Mouse (Mus musculus): Measurements from ENCODE around the gene B3gnt9. TPM values are rescaled to one million over a fixed set of nuclear protein-coding genes. Genes with fewer than 3 reads are reported as not detected.
"Not testable (repeated sequence)": the region's sequence is repeated elsewhere in the genome, so short reads cannot be mapped to it uniquely, and the experiment has no call there.

Gene B3gnt9
- polyA plus RNA-seq, 1 experiment from 2014 or later, result 3.3 TPM

DNA sequence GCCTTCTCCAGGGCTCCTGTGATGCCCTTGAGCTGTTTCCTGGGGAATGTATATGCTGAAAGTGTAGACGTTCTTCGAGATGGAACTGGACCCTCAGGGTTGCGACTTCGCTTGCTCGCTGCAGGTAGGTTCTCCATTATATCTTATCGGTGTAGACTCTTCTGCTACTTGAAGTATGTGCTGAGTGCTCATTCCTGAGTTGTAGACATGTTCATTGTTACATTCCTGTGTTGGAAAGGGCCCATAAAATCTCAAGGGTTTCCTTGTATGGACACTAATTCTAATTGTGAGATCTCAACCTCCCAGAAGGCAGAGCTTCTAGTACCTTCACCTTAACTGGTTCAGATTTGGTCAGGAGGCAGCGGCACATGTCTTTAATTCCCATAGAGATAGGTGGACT lies 13.9 kb downstream of the B3gnt9 start:
- WGBS, result 96% methylated on average over 7 of the region's 7 CpGs
- Histone ChIP-seq H3K9me3 (no peaks in the 10 kb centered on the region), H3K4me1 (replicated peaks) (no peaks in the 10 kb centered on the region), H3K27me3 (ENCODE audit: insufficient read depth, poor library complexity, severe bottlenecking) (no peaks in the 10 kb centered on the region), H3K27ac (no peak overlapping the region), H3K36me3 (peaks cover 70% of the 10 kb centered on the region), H3K4me3 (no peak overlapping the region)
- DNase-seq (ENCODE audit: low spot score), result no peak

DNA sequence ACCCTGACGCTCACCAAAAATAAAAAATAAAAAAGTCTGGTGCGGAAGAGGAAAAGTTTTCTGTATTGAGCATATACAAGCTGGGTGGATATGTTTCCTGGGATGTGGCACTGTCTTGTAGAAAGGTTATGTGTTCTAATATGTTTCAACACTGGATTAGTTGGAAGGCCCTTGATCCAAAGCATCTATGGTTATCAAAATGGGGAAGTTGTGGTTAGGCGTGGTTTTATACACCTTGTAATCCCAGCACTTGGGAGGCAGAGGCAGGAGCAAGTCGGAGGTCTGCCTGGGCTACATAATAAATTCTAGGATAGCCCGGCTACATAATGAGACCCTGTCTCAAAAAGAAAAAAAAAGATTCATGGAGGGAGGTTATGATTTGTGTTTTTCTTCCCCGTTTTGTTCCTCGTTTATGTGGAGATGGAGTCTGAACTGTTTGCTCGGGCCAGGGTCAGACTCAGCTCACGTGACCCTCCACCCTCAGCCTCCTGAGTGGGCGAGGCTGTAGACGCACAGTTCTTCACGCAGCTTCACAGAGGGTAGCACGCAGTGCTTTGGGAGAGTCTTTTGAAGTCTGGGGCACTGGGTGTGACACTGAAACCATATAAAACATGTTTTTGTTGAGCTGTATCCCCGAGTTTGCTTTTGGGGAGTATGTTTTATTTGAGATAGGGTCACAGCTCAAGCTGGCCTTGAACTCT lies 17.4 kb downstream of the B3gnt9 start:
- Histone ChIP-seq H3K27me3 (ENCODE audit: insufficient read depth, poor library complexity, severe bottlenecking) (no peaks in the 10 kb centered on the region), H3K4me1 (replicated peaks) (no peaks in the 10 kb centered on the region), H3K4me3 (no peak overlapping the region), H3K27ac (no peak overlapping the region), H3K36me3 (peaks cover 71% of the 10 kb centered on the region), H3K9me3 (no peaks in the 10 kb centered on the region)
- WGBS, result 93% methylated on average over 14 of the region's 14 CpGs
- no peak for DNase-seq (ENCODE audit: low spot score)

- Histone ChIP-seq H3K4me3 (no peak overlapping the region), H3K36me3 (peaks cover 54% of the 10 kb centered on the region), H3K27me3 (ENCODE audit: insufficient read depth, poor library complexity, severe bottlenecking) (no peaks in the 10 kb centered on the region), H3K27ac (no peak overlapping the region), H3K4me1 (replicated peaks) (no peaks in the 10 kb centered on the region), H3K9me3 (no peaks in the 10 kb centered on the region)
- 80% methylated on average over 1 of the region's 1 CpGs for WGBS
- DNase-seq (ENCODE audit: low spot score), result no peak
These were observed 19.7 kb downstream of the B3gnt9 start for GRCm38 (mm10) chr8:105235206-105235605.

GRCm38 (mm10) chr8:105233126-105233935 lies 21.6 kb downstream of the B3gnt9 start:
- H3K4me3 ChIP-seq, result no peak overlapping the region
- no peak for DNase-seq (ENCODE audit: low spot score)
- no peaks in the 10 kb centered on the region for H3K27me3 ChIP-seq (ENCODE audit: insufficient read depth, poor library complexity, severe bottlenecking)
- no peak overlapping the region for H3K27ac ChIP-seq
- WGBS, result 78% methylated on average over 1 of the region's 1 CpGs
- H3K9me3 ChIP-seq, result no peaks in the 10 kb centered on the region
- peaks cover 36% of the 10 kb centered on the region for H3K36me3 ChIP-seq
- H3K4me1 ChIP-seq (replicated peaks), result no peaks in the 10 kb centered on the region

DNA sequence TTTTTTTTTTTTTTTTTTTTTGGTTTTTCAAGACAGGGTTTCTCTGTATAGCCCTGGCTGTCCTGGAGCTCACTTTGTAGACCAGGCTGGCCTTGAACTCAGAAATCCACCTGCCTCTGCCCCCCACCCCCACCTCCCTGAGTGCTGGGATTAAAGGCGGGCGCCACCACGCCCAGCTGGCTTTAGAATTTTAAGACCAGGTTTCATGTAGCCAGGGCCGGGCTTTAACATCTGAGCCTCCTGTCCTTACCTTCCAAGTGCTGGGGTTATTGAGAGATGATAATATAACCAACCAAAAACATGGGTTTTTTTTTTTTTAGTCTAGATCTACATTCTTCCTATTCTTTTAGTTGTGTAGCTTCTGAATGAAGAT lies 22.6 kb downstream of the B3gnt9 start:
- H3K4me3 ChIP-seq; H3K27ac ChIP-seq; H3K9me3 ChIP-seq; H3K27me3 ChIP-seq (ENCODE audit: insufficient read depth, poor library complexity, severe bottlenecking); DNase-seq (ENCODE audit: low spot score); H3K4me1 ChIP-seq (replicated peaks): not testable (repeated sequence)
- H3K36me3 ChIP-seq, result peaks cover 33% of the 10 kb centered on the region
- 93% methylated on average over 4 of the region's 4 CpGs for WGBS

GRCm38 (mm10) chr8:105231503-105232320 lies 23.2 kb downstream of the B3gnt9 start:
- 88% methylated on average over 12 of the region's 12 CpGs for WGBS
- Histone ChIP-seq H3K36me3 (peaks cover 31% of the 10 kb centered on the region), H3K4me3 (no peak overlapping the region), H3K27ac (no peak overlapping the region), H3K9me3 (no peaks in the 10 kb centered on the region), H3K4me1 (replicated peaks) (no peaks in the 10 kb centered on the region), H3K27me3 (ENCODE audit: insufficient read depth, poor library complexity, severe bottlenecking) (no peaks in the 10 kb centered on the region)
- no peak for DNase-seq (ENCODE audit: low spot score)

DNA sequence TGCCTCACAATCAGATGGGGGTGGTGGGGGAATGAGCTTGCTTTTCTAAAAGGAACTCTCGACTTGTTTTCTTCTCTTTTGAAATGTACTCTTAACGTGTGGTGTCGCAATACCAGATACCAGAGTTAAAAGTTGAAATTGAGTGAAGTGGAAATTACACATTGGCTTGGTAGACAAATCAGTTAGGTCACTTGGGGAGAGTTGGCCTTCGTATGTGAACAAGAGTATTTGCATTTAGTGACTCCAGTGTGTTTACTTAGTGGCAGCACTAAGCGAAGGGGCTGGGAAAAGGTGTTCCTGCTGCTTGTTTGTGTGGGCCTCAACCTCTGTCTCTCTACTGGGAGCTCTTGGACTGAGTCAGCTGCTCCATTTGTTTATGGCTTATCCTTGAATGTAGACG lies 29.0 kb downstream of the B3gnt9 start:
- DNase-seq (ENCODE audit: low spot score), result no peak
- Histone ChIP-seq H3K27ac (peak overlapping the region; percentile 91; the same call in 1 of the 2 replicates), H3K36me3 (no peaks in the 10 kb centered on the region; the same call in 1 of the 2 replicates), H3K4me1 (replicated peaks) (peaks cover 21% of the 10 kb centered on the region), H3K4me3 (peak overlapping the region; percentile 97), H3K27me3 (ENCODE audit: insufficient read depth, poor library complexity, severe bottlenecking) (no peaks in the 10 kb centered on the region), H3K9me3 (no peaks in the 10 kb centered on the region)
- 33% methylated on average over 6 of the region's 6 CpGs for WGBS

DNA sequence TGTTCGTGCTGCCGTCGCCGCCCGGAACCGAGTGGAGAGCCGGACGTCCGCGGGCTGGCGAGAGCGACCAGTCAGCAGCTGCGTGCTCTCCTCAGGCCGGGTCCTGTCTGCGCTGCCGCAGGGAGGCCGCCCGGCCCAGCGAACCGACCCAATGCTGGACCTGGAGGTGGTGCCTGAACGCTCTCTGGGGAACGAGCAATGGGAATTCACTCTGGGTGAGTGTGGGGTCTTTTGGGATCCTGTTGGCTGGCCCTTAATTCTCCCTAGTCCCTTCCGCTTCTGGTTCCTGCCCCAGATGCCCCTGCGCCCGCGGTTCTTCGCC lies 29.7 kb downstream of the B3gnt9 start:
- DNase-seq (ENCODE audit: low spot score), result no peak
- Histone ChIP-seq H3K4me3 (peak overlapping the region; percentile 97), H3K36me3 (no peaks in the 10 kb centered on the region), H3K27ac (peak overlapping the region; percentile 91), H3K9me3 (no peaks in the 10 kb centered on the region), H3K27me3 (ENCODE audit: insufficient read depth, poor library complexity, severe bottlenecking) (no peaks in the 10 kb centered on the region), H3K4me1 (replicated peaks) (peaks cover 21% of the 10 kb centered on the region)
- WGBS, result 0% methylated on average over 27 of the region's 27 CpGs

GRCm38 (mm10) chr8:105224413-105225271 lies 30.3 kb downstream of the B3gnt9 start, which contains the start of gene D230025D16Rik:
D230025D16Rik (plus strand) TSS chr8:105225145.
- DNase-seq (ENCODE audit: low spot score), result peak; percentile 98
- peak within 1 kb of the TSS; percentile 97 for H3K4me3 ChIP-seq
- no peaks in the 10 kb centered on the region for H3K36me3 ChIP-seq
- H3K9me3 ChIP-seq, result no peaks in the 10 kb centered on the region
- peak within 1 kb of the TSS; percentile 91 for H3K27ac ChIP-seq
- no peaks in the 10 kb centered on the region for H3K27me3 ChIP-seq (ENCODE audit: insufficient read depth, poor library complexity, severe bottlenecking)
- H3K4me1 ChIP-seq (replicated peaks), result peaks cover 21% of the 10 kb centered on the region
- 4% methylated on average over 34 of the region's 34 CpGs for WGBS

DNA sequence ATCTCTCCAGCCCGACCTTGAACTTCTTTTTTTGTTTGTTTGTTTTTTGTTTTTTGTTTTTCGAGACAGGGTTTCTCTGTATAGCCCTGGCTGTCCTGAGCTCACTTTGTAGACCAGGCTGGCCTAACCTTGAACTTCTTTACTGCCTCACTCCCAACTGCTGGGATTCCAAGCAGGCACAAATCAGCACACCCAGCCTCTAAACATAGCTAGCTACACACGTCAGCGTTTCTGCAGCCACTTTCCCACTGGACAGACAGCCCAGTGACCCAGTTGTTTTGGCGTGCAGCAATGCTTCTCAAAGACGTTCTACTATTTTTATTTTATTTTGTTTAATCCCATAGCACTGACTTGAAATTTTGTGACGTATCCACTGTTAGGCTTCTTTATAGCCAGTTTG lies 31.1 kb downstream of the B3gnt9 start:
- 0 out of 2 replicates have a peak overlapping the region, but pooled peaks have one; percentile 97 for H3K4me3 ChIP-seq
- WGBS, result 84% methylated on average over 7 of the region's 7 CpGs
- H3K27ac ChIP-seq, result no peak overlapping the region

GRCm38 (mm10) chr8:105217926-105218522 lies 36.9 kb downstream of the B3gnt9 start:
- H3K27me3 ChIP-seq (ENCODE audit: insufficient read depth, poor library complexity, severe bottlenecking), result no peaks in the 10 kb centered on the region
- no peak for DNase-seq (ENCODE audit: low spot score)
- WGBS, result 82% methylated on average over 5 of the region's 5 CpGs
- H3K4me1 ChIP-seq (replicated peaks), result no peaks in the 10 kb centered on the region
- H3K4me3 ChIP-seq, result no peak overlapping the region
- H3K27ac ChIP-seq, result no peak overlapping the region
- H3K36me3 ChIP-seq, result peaks cover 38% of the 10 kb centered on the region
- H3K9me3 ChIP-seq, result no peaks in the 10 kb centered on the region

More for the DNA sequence above, 31.1 kb downstream of the B3gnt9 start:
- no peaks in the 10 kb centered on the region for H3K9me3 ChIP-seq
- H3K4me1 ChIP-seq (replicated peaks), result peaks cover 21% of the 10 kb centered on the region
- H3K27me3 ChIP-seq (ENCODE audit: insufficient read depth, poor library complexity, severe bottlenecking), result no peaks in the 10 kb centered on the region
- no peak for DNase-seq (ENCODE audit: low spot score)
- no peaks in the 10 kb centered on the region for H3K36me3 ChIP-seq

GRCm38 (mm10) chr8:105214104-105214503 lies 40.8 kb downstream of the B3gnt9 start:
- Histone ChIP-seq H3K36me3 (peaks cover 63% of the 10 kb centered on the region), H3K4me1 (replicated peaks) (no peaks in the 10 kb centered on the region), H3K27me3 (ENCODE audit: insufficient read depth, poor library complexity, severe bottlenecking) (no peaks in the 10 kb centered on the region), H3K9me3 (no peaks in the 10 kb centered on the region), H3K4me3 (no peak overlapping the region), H3K27ac (no peak overlapping the region)
- no peak for DNase-seq (ENCODE audit: low spot score)
- 94% methylated on average over 5 of the region's 5 CpGs for WGBS
